Mouse (Mus musculus) liver, embryonic 11.5 days (tissue): ENCODE results near the gene Cpsf4l. TPM values are rescaled to one million over a fixed set of nuclear protein-coding genes. Genes with fewer than 3 reads are reported as not detected.

ENCODE experiments used
- ATAC-seq: fragments of 200-750 bp; cut with Nextera tagmentation; replicated peaks from 2 replicates; pipeline ENCODE4 v1.8.0; 2017; ENCODE audit warnings: moderate number of reproducible peaks, mild to moderate bottlenecking, moderate TSS enrichment, moderate library complexity; ENCODE audit not compliant: low FRiP score
- DNase-seq: peaks from one replicate; pipeline ENCODE4 v3.0.0-alpha.2; 2017; ENCODE audit warnings: low spot score
- H3K27ac ChIP-seq: fragments of 300-500 bp; sonication (generic); 2 replicates; pipeline ENCODE4 v1.5.1; 2014; ENCODE audit warnings: mild to moderate bottlenecking, low read depth, low read length, control low read depth
- H3K27me3 ChIP-seq: fragments of 300-500 bp; sonication (generic); replicated peaks from 2 replicates; pipeline ENCODE4 v1.6.1; 2014; ENCODE audit warnings: low read length, mixed read lengths; ENCODE audit not compliant: control insufficient read depth, insufficient read depth
- H3K36me3 ChIP-seq: fragments of 300-500 bp; sonication (generic); 2 replicates; pipeline ENCODE4 v1.6.1; 2014; ENCODE audit warnings: mild to moderate bottlenecking, low read length, moderate library complexity, mixed read lengths; ENCODE audit not compliant: control insufficient read depth, insufficient read depth
- H3K4me1 ChIP-seq: fragments of 300-500 bp; sonication (generic); replicated peaks from 2 replicates; pipeline ENCODE4 v1.6.1; 2014; ENCODE audit warnings: low read length, mixed read lengths; ENCODE audit not compliant: control insufficient read depth, insufficient read depth
- H3K4me2 ChIP-seq: fragments of 300-500 bp; sonication (generic); 2 replicates; pipeline ENCODE4 v1.6.1; 2014; ENCODE audit warnings: mild to moderate bottlenecking, control low read depth, moderate library complexity
- H3K4me3 ChIP-seq: fragments of 300-500 bp; sonication (generic); 2 replicates; pipeline ENCODE4 v1.5.1; 2014; ENCODE audit warnings: low read depth, low read length, control low read depth
- H3K9ac ChIP-seq: fragments of 300-500 bp; sonication (generic); 2 replicates; pipeline ENCODE4 v1.6.1; 2014; ENCODE audit warnings: low read depth, low read length, control low read depth
- H3K9me3 ChIP-seq: fragments of 300-500 bp; sonication (generic); 2 replicates; pipeline ENCODE4 v1.6.1; 2016; ENCODE audit warnings: low read length, inconsistent platforms, mixed read lengths; ENCODE audit not compliant: control insufficient read depth
- WGBS: fragments of 180-500 bp; shearing (Covaris S2); extraction: QIAGEN DNeasy Blood & Tissue Kit; methylation state at CpG from one replicate; pipeline ENCODE4 v1.1.7; 2014; 5-methylcytosine and 5-hydroxymethylcytosine counted together
- polyA plus RNA-seq: library from polyadenylated mRNA; unstranded; fragments of >200 nt; fragmentation: Nextera tagmentation; extraction: Ambion mirVana; gene quantifications from 2 replicates; pipeline ENCODE4 v1.2.1, GENCODE M21; 2014

The Cpsf4l gene
- polyA plus RNA-seq, 1 experiment from 2014 or later: 0.29 TPM

GRCm38 (mm10) chr11:113683627-113683956, 26.2 kb downstream of the Cpsf4l start:
- WGBS: under 1% methylated on average over 37 of the region's 38 CpGs
- DNase-seq: no peak
- Histone ChIP-seq H3K36me3 (peaks cover 7% of the 10 kb centered on the region), H3K27ac (peak overlapping the region; percentile 79), H3K4me1 (peaks cover 39% of the 10 kb centered on the region), H3K9ac (peak overlapping the region; percentile 81), H3K4me3 (peak overlapping the region; percentile 73), H3K27me3 (no peaks in the 10 kb centered on the region), H3K9me3 (no peaks in the 10 kb centered on the region), H3K4me2 (peak overlapping the region; percentile 77)
- no peak for ATAC-seq

GRCm38 (mm10) chr11:113682897-113683626, 26.8 kb downstream of the Cpsf4l start:
- Histone ChIP-seq H3K27me3 (no peaks in the 10 kb centered on the region), H3K4me3 (peak overlapping the region; percentile 73), H3K9ac (peak overlapping the region; percentile 81), H3K4me2 (peak overlapping the region; percentile 77), H3K36me3 (peaks cover 2% of the 10 kb centered on the region; the same call in 1 of the 2 replicates), H3K27ac (peak overlapping the region; percentile 79), H3K4me1 (peaks cover 39% of the 10 kb centered on the region), H3K9me3 (no peaks in the 10 kb centered on the region)
- WGBS: 2% methylated on average over 38 of the region's 38 CpGs
- ATAC-seq (peak; percentile 64), DNase-seq (peak; percentile 77)

- Histone ChIP-seq H3K27ac (peak overlapping the region; percentile 86), H3K4me2 (peak overlapping the region; percentile 77), H3K9me3 (no peaks in the 10 kb centered on the region), H3K9ac (peak overlapping the region; percentile 47; the same call in 1 of the 2 replicates), H3K27me3 (no peaks in the 10 kb centered on the region), H3K36me3 (0 out of 2 replicates have a peak, but pooled peaks cover under 1% of the 10 kb centered on the region), H3K4me1 (peaks cover 38% of the 10 kb centered on the region), H3K4me3 (peak overlapping the region; percentile 73)
- ATAC-seq (no peak), DNase-seq (no peak)
These were observed 27.8 kb downstream of the Cpsf4l start for GRCm38 (mm10) chr11:113681979-113682378.

GRCm38 (mm10) chr11:113680954-113681353, 28.9 kb downstream of the Cpsf4l start:
- Histone ChIP-seq H3K9me3 (no peaks in the 10 kb centered on the region), H3K36me3 (peaks cover 6% of the 10 kb centered on the region), H3K27ac (peak overlapping the region; percentile 86), H3K27me3 (no peaks in the 10 kb centered on the region), H3K4me3 (peak overlapping the region; percentile 73), H3K9ac (peak overlapping the region; percentile 47), H3K4me1 (peaks cover 31% of the 10 kb centered on the region), H3K4me2 (peak overlapping the region; percentile 77)
- 56% methylated on average over 2 of the region's 2 CpGs for WGBS
- DNase-seq (no peak), ATAC-seq (peak; percentile 71)

- Histone ChIP-seq H3K9me3 (no peaks in the 10 kb centered on the region), H3K4me2 (no peak overlapping the region), H3K9ac (0 out of 2 replicates have a peak overlapping the region, but pooled peaks have one; percentile 15), H3K27ac (no peak overlapping the region), H3K36me3 (peaks cover 13% of the 10 kb centered on the region), H3K4me1 (peaks cover 25% of the 10 kb centered on the region), H3K27me3 (no peaks in the 10 kb centered on the region), H3K4me3 (no peak overlapping the region)
- DNase-seq (no peak), ATAC-seq (no peak)
- WGBS: 84% methylated on average over 8 of the region's 8 CpGs
These were observed 31.4 kb downstream of the Cpsf4l start for GRCm38 (mm10) chr11:113678373-113678772.

- Histone ChIP-seq H3K27ac (no peak overlapping the region), H3K27me3 (no peaks in the 10 kb centered on the region), H3K9ac (no peak overlapping the region), H3K36me3 (peaks cover 22% of the 10 kb centered on the region), H3K4me2 (no peak overlapping the region), H3K9me3 (no peaks in the 10 kb centered on the region), H3K4me3 (no peak overlapping the region), H3K4me1 (peaks cover 22% of the 10 kb centered on the region)
- DNase-seq: no peak
- 98% methylated on average over 2 of the region's 2 CpGs for WGBS
- no peak for ATAC-seq
These were observed 32.4 kb downstream of the Cpsf4l start for GRCm38 (mm10) chr11:113677378-113677777.

GRCm38 (mm10) chr11:113676847-113677246, 33.0 kb downstream of the Cpsf4l start:
- no peak overlapping the region for H3K9ac ChIP-seq
- ATAC-seq (no peak), DNase-seq (no peak)
- H3K4me1 ChIP-seq: peaks cover 17% of the 10 kb centered on the region
- WGBS: 87% methylated on average over 2 of the region's 2 CpGs
- H3K9me3 ChIP-seq: no peaks in the 10 kb centered on the region
- no peak overlapping the region for H3K27ac ChIP-seq
- H3K27me3 ChIP-seq: no peaks in the 10 kb centered on the region
- H3K4me3 ChIP-seq: no peak overlapping the region
- H3K36me3 ChIP-seq: peaks cover 23% of the 10 kb centered on the region
- no peak overlapping the region for H3K4me2 ChIP-seq

- H3K27ac ChIP-seq: no peak overlapping the region
- ATAC-seq (no peak), DNase-seq (no peak)
- H3K27me3 ChIP-seq: no peaks in the 10 kb centered on the region
- H3K4me1 ChIP-seq: peaks cover 11% of the 10 kb centered on the region; the same call in 1 of the 2 replicates
- no peaks in the 10 kb centered on the region for H3K9me3 ChIP-seq
- H3K9ac ChIP-seq: no peak overlapping the region
- no peak overlapping the region for H3K4me3 ChIP-seq
- H3K4me2 ChIP-seq: no peak overlapping the region
- WGBS: 92% methylated on average over 5 of the region's 5 CpGs
- peaks cover 38% of the 10 kb centered on the region for H3K36me3 ChIP-seq
These were observed 35.2 kb downstream of the Cpsf4l start for GRCm38 (mm10) chr11:113674595-113674994.

GRCm38 (mm10) chr11:113673614-113674013, 36.2 kb downstream of the Cpsf4l start:
- no peak for DNase-seq
- 92% methylated on average over 4 of the region's 4 CpGs for WGBS
- no peaks in the 10 kb centered on the region for H3K9me3 ChIP-seq
- no peak overlapping the region for H3K27ac ChIP-seq
- H3K4me1 ChIP-seq: peaks cover 11% of the 10 kb centered on the region
- H3K4me3 ChIP-seq: no peak overlapping the region
- no peak for ATAC-seq
- H3K36me3 ChIP-seq: peaks cover 41% of the 10 kb centered on the region
- H3K4me2 ChIP-seq: no peak overlapping the region
- H3K27me3 ChIP-seq: no peaks in the 10 kb centered on the region
- H3K9ac ChIP-seq: no peak overlapping the region
